Mouse (Mus musculus) hindbrain, embryonic 13.5 days (tissue): ENCODE measurements at regions not wholly inside any gene's neighbourhood (a gene's known extent, or its start where the extent isn't known, plus 50 kb on each side); places are given as distances from the start of the nearest gene placed in this dataset.

Experiments
- ATAC-seq: fragments of 200-750 bp; cut with Nextera tagmentation; 2 replicates; pipeline ENCODE4 v1.8.0; 2017; ENCODE audit warnings: moderate TSS enrichment; ENCODE audit not compliant: low FRiP score
- H3K27ac ChIP-seq: fragments of 300-500 bp; sonication (generic); 2 replicates; pipeline ENCODE4 v1.5.1; 2015; ENCODE audit warnings: inconsistent platforms, mild to moderate bottlenecking, moderate library complexity
- H3K27me3 ChIP-seq: fragments of 300-500 bp; sonication (generic); 2 replicates; pipeline ENCODE4 v1.6.1; 2015; ENCODE audit warnings: mild to moderate bottlenecking, inconsistent platforms
- H3K36me3 ChIP-seq: fragments of 300-500 bp; sonication (generic); 2 replicates; pipeline ENCODE4 v1.6.1; 2015; ENCODE audit warnings: mild to moderate bottlenecking, inconsistent platforms
- H3K4me1 ChIP-seq: fragments of 300-500 bp; sonication (generic); replicated peaks from 2 replicates; pipeline ENCODE4 v1.6.1; 2015; ENCODE audit warnings: inconsistent platforms
- H3K4me2 ChIP-seq: fragments of 300-500 bp; sonication (generic); 2 replicates; pipeline ENCODE4 v1.6.1; 2015; ENCODE audit warnings: inconsistent platforms, mild to moderate bottlenecking, moderate library complexity
- H3K4me3 ChIP-seq: fragments of 300-500 bp; sonication (generic); 2 replicates; pipeline ENCODE4 v1.5.1; 2015; ENCODE audit warnings: mild to moderate bottlenecking, inconsistent platforms
- H3K9ac ChIP-seq: fragments of 300-500 bp; sonication (generic); 2 replicates; pipeline ENCODE4 v1.6.1; 2015; ENCODE audit warnings: mild to moderate bottlenecking, inconsistent platforms
- H3K9me3 ChIP-seq: fragments of 300-500 bp; sonication (generic); 2 replicates; pipeline ENCODE4 v1.6.1; 2016; ENCODE audit warnings: inconsistent platforms
- WGBS: fragments of 180-500 bp; shearing (Covaris S2); methylation state at CpG from one replicate; pipeline ENCODE4 v1.1.7; 2015; 5-methylcytosine and 5-hydroxymethylcytosine counted together

- no peaks in the 10 kb centered on the region for H3K36me3 ChIP-seq
Measured at GRCm38 (mm10) chr4:93713711-93714110, 378.4 kb upstream of the Tusc1 start.

GRCm38 (mm10) chr4:93676403-93677039, 341.2 kb upstream of the Tusc1 start:
- H3K36me3 ChIP-seq, result no peaks in the 10 kb centered on the region
- no peaks in the 10 kb centered on the region for H3K9me3 ChIP-seq
- H3K27ac ChIP-seq, result no peak overlapping the region
- no peaks in the 10 kb centered on the region for H3K27me3 ChIP-seq
- ATAC-seq, result peak; percentile 90
- H3K4me3 ChIP-seq, result no peak overlapping the region
- no peak overlapping the region for H3K4me2 ChIP-seq
- no peak overlapping the region for H3K9ac ChIP-seq
- no peaks in the 10 kb centered on the region for H3K4me1 ChIP-seq
- WGBS, result 61% methylated on average over 8 of the region's 8 CpGs

More at GRCm38 (mm10) chr4:93713711-93714110, 378.4 kb upstream of the Tusc1 start:
- H3K9ac ChIP-seq, result no peak overlapping the region
- no peak overlapping the region for H3K27ac ChIP-seq
- H3K4me1 ChIP-seq, result no peaks in the 10 kb centered on the region
- no peaks in the 10 kb centered on the region for H3K27me3 ChIP-seq
- no peak overlapping the region for H3K4me3 ChIP-seq
- WGBS, result 82% methylated on average over 3 of the region's 3 CpGs
- no peak for ATAC-seq
- H3K4me2 ChIP-seq, result no peak overlapping the region
- no peaks in the 10 kb centered on the region for H3K9me3 ChIP-seq

GRCm38 (mm10) chr4:93675739-93676402, 340.6 kb upstream of the Tusc1 start:
- Histone ChIP-seq H3K9me3 (no peaks in the 10 kb centered on the region), H3K4me3 (no peak overlapping the region), H3K27ac (peak overlapping the region; percentile 48; the same call in 1 of the 2 replicates), H3K9ac (no peak overlapping the region), H3K4me1 (no peaks in the 10 kb centered on the region), H3K27me3 (no peaks in the 10 kb centered on the region), H3K36me3 (no peaks in the 10 kb centered on the region), H3K4me2 (no peak overlapping the region)
- WGBS, result 68% methylated on average over 6 of the region's 6 CpGs
- peak; percentile 52; the same call in 1 of the 2 replicates for ATAC-seq

- H3K27me3 ChIP-seq, result no peaks in the 10 kb centered on the region
- no peak for ATAC-seq
- no peak overlapping the region for H3K27ac ChIP-seq
- H3K4me2 ChIP-seq, result no peak overlapping the region
- H3K4me1 ChIP-seq, result no peaks in the 10 kb centered on the region
- no peaks in the 10 kb centered on the region for H3K9me3 ChIP-seq
- H3K36me3 ChIP-seq, result no peaks in the 10 kb centered on the region
- no peak overlapping the region for H3K9ac ChIP-seq
- no peak overlapping the region for H3K4me3 ChIP-seq
Measured at GRCm38 (mm10) chr4:93669050-93669449, 333.7 kb upstream of the Tusc1 start.

- no peak for ATAC-seq
- no peaks in the 10 kb centered on the region for H3K9me3 ChIP-seq
- H3K4me1 ChIP-seq, result no peaks in the 10 kb centered on the region
- H3K4me2 ChIP-seq, result no peak overlapping the region
- H3K9ac ChIP-seq, result no peak overlapping the region
- WGBS, result 72% methylated on average over 1 of the region's 1 CpGs
- H3K27ac ChIP-seq, result no peak overlapping the region
- no peaks in the 10 kb centered on the region for H3K27me3 ChIP-seq
- no peaks in the 10 kb centered on the region for H3K36me3 ChIP-seq
- H3K4me3 ChIP-seq, result no peak overlapping the region
Measured at GRCm38 (mm10) chr4:93664293-93664692, 329.0 kb upstream of the Tusc1 start.

DNA sequence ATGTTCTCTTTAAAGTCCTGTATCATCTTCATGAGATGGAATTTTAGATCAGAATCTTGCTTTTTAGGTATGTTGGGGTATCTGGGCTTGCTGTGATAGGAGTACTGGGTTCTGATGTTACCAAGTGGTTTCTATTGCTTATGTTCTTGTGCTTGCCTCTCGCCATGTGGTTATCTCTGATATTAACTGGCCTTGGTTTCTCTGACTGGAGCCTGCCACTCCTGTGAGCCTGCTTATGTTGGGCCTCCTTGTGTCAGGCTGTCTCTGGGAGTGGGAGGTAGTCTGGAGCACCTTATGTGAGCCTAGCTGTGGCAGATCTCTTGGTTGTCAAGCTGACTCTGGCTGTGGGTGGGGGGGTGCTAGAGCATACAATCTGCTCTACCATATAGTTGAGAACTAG, 302.9 kb upstream of the Tusc1 start:
- Histone ChIP-seq H3K4me2 (no peak overlapping the region), H3K9me3 (no peaks in the 10 kb centered on the region), H3K27me3 (no peaks in the 10 kb centered on the region), H3K4me1 (no peaks in the 10 kb centered on the region), H3K4me3 (no peak overlapping the region), H3K27ac (no peak overlapping the region), H3K36me3 (no peaks in the 10 kb centered on the region), H3K9ac (no peak overlapping the region)
- WGBS, result 100% methylated on average over 1 of the region's 1 CpGs
- ATAC-seq, result no peak

DNA sequence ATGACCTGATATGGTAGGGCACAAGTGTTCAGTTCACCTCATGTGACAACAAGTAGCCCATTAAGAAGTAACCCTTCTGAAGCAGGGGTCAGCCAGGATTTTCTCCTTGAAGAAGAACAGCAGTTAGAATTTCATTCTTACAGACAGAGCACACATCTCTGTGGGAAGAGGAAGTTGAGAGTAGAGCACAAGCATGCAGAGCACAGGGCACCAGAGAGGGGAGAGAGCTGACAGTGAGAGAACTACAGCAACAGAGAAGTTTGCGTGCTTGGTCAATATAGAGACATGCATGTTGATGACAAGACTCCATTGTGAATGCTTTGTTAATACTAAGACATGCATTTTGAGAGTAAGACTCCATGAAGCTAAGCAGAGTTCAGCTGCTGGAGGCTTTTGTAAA, 263.2 kb upstream of the Tusc1 start:
- no peaks in the 10 kb centered on the region for H3K27me3 ChIP-seq
- H3K4me3 ChIP-seq, result no peak overlapping the region
- 89% methylated on average over 1 of the region's 1 CpGs for WGBS
- H3K9me3 ChIP-seq, result no peaks in the 10 kb centered on the region
- no peaks in the 10 kb centered on the region for H3K36me3 ChIP-seq
- H3K4me2 ChIP-seq, result no peak overlapping the region
- H3K27ac ChIP-seq, result no peak overlapping the region
- H3K9ac ChIP-seq, result no peak overlapping the region
- no peak for ATAC-seq
- H3K4me1 ChIP-seq, result no peaks in the 10 kb centered on the region

DNA sequence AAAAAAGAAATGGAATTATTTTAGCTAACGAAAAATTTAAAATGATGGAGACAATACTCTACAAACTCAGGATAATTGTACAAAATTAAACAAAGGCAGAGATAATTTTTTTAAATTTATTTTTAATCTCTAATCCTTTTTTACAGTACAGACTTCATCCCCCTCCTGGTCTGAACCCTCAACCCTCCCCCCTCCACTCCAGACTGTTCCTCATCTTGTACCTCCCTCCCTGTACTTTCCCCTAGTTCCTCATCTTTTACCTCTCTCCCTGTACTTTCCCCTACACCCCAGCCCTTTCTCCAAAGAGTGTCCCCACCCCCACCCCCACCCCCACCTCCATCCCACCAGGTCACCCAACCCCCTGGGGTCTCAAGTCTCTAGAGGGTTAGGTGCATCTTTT, 249.0 kb upstream of the Tusc1 start:
- no peaks in the 10 kb centered on the region for H3K27me3 ChIP-seq
- H3K9me3 ChIP-seq, result no peaks in the 10 kb centered on the region
- no peaks in the 10 kb centered on the region for H3K4me1 ChIP-seq
- H3K4me3 ChIP-seq, result no peak overlapping the region
- H3K27ac ChIP-seq, result no peak overlapping the region
- 94% methylated on average over 1 of the region's 1 CpGs for WGBS
- H3K36me3 ChIP-seq, result no peaks in the 10 kb centered on the region
- no peak overlapping the region for H3K9ac ChIP-seq
- ATAC-seq, result no peak
- H3K4me2 ChIP-seq, result no peak overlapping the region

GRCm38 (mm10) chr4:93583670-93584303, 248.5 kb upstream of the Tusc1 start:
- no peaks in the 10 kb centered on the region for H3K36me3 ChIP-seq
- ATAC-seq, result no peak
- H3K27me3 ChIP-seq, result no peaks in the 10 kb centered on the region
- H3K4me3 ChIP-seq, result no peak overlapping the region
- no peak overlapping the region for H3K9ac ChIP-seq
- H3K9me3 ChIP-seq, result no peaks in the 10 kb centered on the region
- H3K4me2 ChIP-seq, result no peak overlapping the region
- H3K4me1 ChIP-seq, result no peaks in the 10 kb centered on the region
- no peak overlapping the region for H3K27ac ChIP-seq
- 81% methylated on average over 4 of the region's 4 CpGs for WGBS

- Histone ChIP-seq H3K4me1 (no peaks in the 10 kb centered on the region), H3K4me3 (no peak overlapping the region), H3K9ac (no peak overlapping the region), H3K36me3 (no peaks in the 10 kb centered on the region), H3K27me3 (no peaks in the 10 kb centered on the region), H3K4me2 (no peak overlapping the region), H3K27ac (no peak overlapping the region), H3K9me3 (no peaks in the 10 kb centered on the region)
- 87% methylated on average over 5 of the region's 5 CpGs for WGBS
- ATAC-seq, result no peak
Measured at GRCm38 (mm10) chr4:93579343-93579742, 244.0 kb upstream of the Tusc1 start.

- no peaks in the 10 kb centered on the region for H3K27me3 ChIP-seq
- no peak overlapping the region for H3K4me2 ChIP-seq
- H3K36me3 ChIP-seq, result no peaks in the 10 kb centered on the region
- no peaks in the 10 kb centered on the region for H3K4me1 ChIP-seq
- H3K9me3 ChIP-seq, result no peaks in the 10 kb centered on the region
- no peak overlapping the region for H3K27ac ChIP-seq
- H3K9ac ChIP-seq, result no peak overlapping the region
- 87% methylated on average over 5 of the region's 5 CpGs for WGBS
- ATAC-seq, result no peak
- H3K4me3 ChIP-seq, result no peak overlapping the region
Measured at GRCm38 (mm10) chr4:93567487-93568259, 232.4 kb upstream of the Tusc1 start.
